Mouse (Mus musculus) heart, postnatal 0 days (tissue): Measurements from ENCODE around the gene Trap1a.

Source experiments
- CTCF ChIP-seq: IDR thresholded peaks from 2 replicates; pipeline ENCODE4 v1.5.1; 2016; ENCODE audit warnings: antibody characterized with exemption, control low read depth, low read depth
- EP300 ChIP-seq: IDR thresholded peaks from 2 replicates; pipeline ENCODE4 v1.6.1; 2016; ENCODE audit warnings: antibody characterized with exemption, low read depth

GRCm38 (mm10) chrX:139341185-139341584 is 7.7 kb downstream of the Trap1a start:
- TF ChIP-seq CTCF (no peak), EP300 (no peak)
